Mouse (Mus musculus) erythroblast, adult 5-6 weeks (primary cell): ENCODE results near the gene Pak3. TPM values are rescaled to one million over a fixed set of nuclear protein-coding genes. Genes with fewer than 3 reads are reported as not detected.

Experiments used
- total RNA-seq, 2 experiments: library from RNA; stranded (forward) in 1 of 2; stranded (reverse) in 1 of 2; fragments of 150-400 nt in 1 of 2; fragments of 200-764, 138-1000 nt in 1 of 2; gene quantifications; 2 replicates each; pipeline versions ENCODE4 v1.2.3 to v1.2.4; 2015 to 2017; ENCODE audit warnings: low replicate concordance in 2 of 2

Gene Pak3
- total RNA-seq, 2 experiments from 2014 or later: 0.34 TPM; not detected in 1

Other genes with a start within 250 kb of the Pak3 start
- gene Chrdl1, start 124.3 kb upstream of the Pak3 start, total RNA-seq (2015; ENCODE audit: low replicate concordance): 2.7 TPM in 1 of 2 replicates, not detected in the other
- 1.1 and 1.4 TPM in 2 replicates for gene Chrdl1, start 124.3 kb upstream of the Pak3 start, total RNA-seq (2017; ENCODE audit: low replicate concordance)